In the genomic region with DNA sequence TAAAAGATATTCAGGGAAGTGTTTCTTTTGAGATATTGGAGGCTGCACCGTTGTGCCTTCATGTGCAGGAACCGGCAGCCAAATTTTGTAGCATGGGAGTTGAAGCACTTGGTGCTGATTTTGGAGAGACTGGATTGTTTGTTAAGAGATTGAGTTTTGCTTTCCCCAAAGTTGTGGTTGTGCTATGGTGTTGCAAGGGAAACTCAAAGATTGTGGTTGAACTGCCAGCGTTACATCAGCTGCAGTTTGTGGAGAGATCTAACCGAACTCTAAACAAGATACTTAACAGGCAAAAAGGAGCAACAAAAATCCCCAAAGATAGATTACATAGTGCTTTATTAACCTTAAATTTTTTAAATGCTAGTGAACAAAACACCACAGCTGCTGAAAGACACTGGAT, we compare ENCODE assay signal across 27 mouse cellular contexts. TPM values are rescaled to one million over a fixed set of nuclear protein-coding genes. Genes with fewer than 3 reads are reported as not detected.
DNase-seq lines count a peak whose midpoint lies in the region; ATAC-seq and TF ChIP-seq lines count a peak whose summit lies in the region.
"Had no signal": no experiment of that assay in that cellular context is flagged by ENCODE, and none has a peak within 500 bp of the region (broad histone marks: within the 10 kb centered on the region; RNA-seq: fewer than 3 reads in every experiment).

No protein-coding gene starts in this region.

- peak; percentile 88 for ATAC-seq in granulocyte monocyte progenitor cell, adult 5-6 weeks (replicated peaks; ENCODE audit: poor library complexity, severe bottlenecking)
- no peak for ATAC-seq in megakaryocyte-erythroid progenitor cell, adult 5-6 weeks (replicated peaks; ENCODE audit: low FRiP score, low TSS enrichment, poor library complexity, severe bottlenecking)
- ATAC-seq: forebrain, embryonic 14.5 days; forebrain, embryonic 16.5 days had no signal

- H3K4me3 ChIP-seq in kidney, adult 2 months (ENCODE audit: insufficient read depth, low read depth, low read length) = 0 out of 2 replicates have a peak overlapping the region, but pooled peaks have one; percentile 7
- H3K4me3 ChIP-seq: embryonic facial prominence, embryonic 13.5 days; embryonic facial prominence, embryonic 15.5 days; erythroblast, embryonic 14.5 days; forebrain, embryonic 10.5 days; forebrain, embryonic 12.5 days had no signal

- no peak for TF ChIP-seq CTCF in kidney, adult 2 months (conservative IDR thresholded peaks at IDR 0.05; ENCODE audit: insufficient read depth, insufficient read length, low read depth, low read length)

- no peaks in the 10 kb centered on the region for H3K27me3 ChIP-seq in kidney, adult 2 months (replicated peaks; ENCODE audit: control insufficient read depth, insufficient read depth, low read length)
- H3K27me3 ChIP-seq: embryonic facial prominence, embryonic 13.5 days; embryonic facial prominence, embryonic 15.5 days; forebrain, embryonic 12.5 days had no signal

- peak; percentile 5 for DNase-seq in kidney, adult 2 months
- no peak for DNase-seq in kidney, postnatal 10 days
- DNase-seq in 416B (ENCODE audit: low read depth) = peak; percentile 71
- DNase-seq in embryo, embryonic 11 days = no peak
- DNase-seq: adrenal gland, adult 2 months; adrenal gland, postnatal 10 days; adrenal gland, postnatal 25 days; cerebellum, adult 11 months; cerebellum, adult 18-20 months; cerebellum, adult 8-10 months; cerebellum, adult 9-11 months; cerebellum, postnatal 14 days; cerebellum, postnatal 36 days had no signal

- H3K36me3 ChIP-seq in kidney, adult 2 months (ENCODE audit: control insufficient read depth, insufficient read depth, low read length) = no peaks in the 10 kb centered on the region

- H3K27ac ChIP-seq in kidney, adult 2 months (ENCODE audit: insufficient read depth, low read depth, low read length) = 0 out of 2 replicates have a peak overlapping the region, but pooled peaks have one; percentile 45
- H3K27ac ChIP-seq: embryonic facial prominence, embryonic 13.5 days; embryonic facial prominence, embryonic 15.5 days; forebrain, embryonic 10.5 days; forebrain, embryonic 12.5 days had no signal

- TF ChIP-seq POLR2A in kidney, adult 2 months (IDR thresholded peaks at IDR 0.05; ENCODE audit: low read depth, low read length) = no peak

- WGBS in kidney, adult 2 months = 78% methylated on average over 4 of the region's 4 CpGs

- H3K4me1 ChIP-seq in kidney, adult 2 months (ENCODE audit: control insufficient read depth, insufficient read depth, low read length) = 0 out of 2 replicates have a peak, but pooled peaks cover 2% of the 10 kb centered on the region
- H3K4me1 ChIP-seq: embryonic facial prominence, embryonic 13.5 days; embryonic facial prominence, embryonic 15.5 days; forebrain, embryonic 10.5 days; forebrain, embryonic 12.5 days had no signal

RNA-seq across cellular contexts. Expression of a gene that starts 35.5 kb away (rescaled TPM):
- polyA plus RNA-seq in kidney, adult 2 months (2012; rRNA removed) = 3.7 and 5.4 TPM in 2 replicates
- total RNA-seq in granulocyte monocyte progenitor cell, adult 5-6 weeks (2014; fragmentation: Nextera tagmentation) = 26.0 and 30.7 TPM in 2 replicates
- 24.1 and 37.1 TPM in 2 replicates for total RNA-seq in granulocyte monocyte progenitor cell, adult 5-6 weeks (2017)
- total RNA-seq in megakaryocyte-erythroid progenitor cell, adult 5-6 weeks (2014; fragmentation: Nextera tagmentation) = 5.2 and 12.7 TPM in 2 replicates
- 12.6 and 14.8 TPM in 2 replicates for total RNA-seq in megakaryocyte-erythroid progenitor cell, adult 5-6 weeks (2017)

RNA-seq across cellular contexts. Expression of a gene that starts 41.2 kb away (rescaled TPM):
- polyA plus RNA-seq in kidney, adult 2 months (2012; rRNA removed) = 0.12 and 0.81 TPM in 2 replicates
- not detected in 2 replicates for total RNA-seq in granulocyte monocyte progenitor cell, adult 5-6 weeks (2014; fragmentation: Nextera tagmentation)
- not detected in 2 replicates for total RNA-seq in granulocyte monocyte progenitor cell, adult 5-6 weeks (2017)
- 0.85 TPM in 1 of 2 replicates, not detected in the other for total RNA-seq in megakaryocyte-erythroid progenitor cell, adult 5-6 weeks (2014; fragmentation: Nextera tagmentation)
- total RNA-seq in megakaryocyte-erythroid progenitor cell, adult 5-6 weeks (2017) = not detected in 2 replicates
- total RNA-seq: adrenal gland, adult 2 months; adrenal gland, postnatal 25 days; MEL had no signal
- polyA plus RNA-seq: adrenal gland, adult 2 months; brain, embryonic 14.5 days; C2C12; embryonic facial prominence, embryonic 11.5 days; embryonic facial prominence, embryonic 13.5 days; erythroblast, embryonic 14.5 days; forebrain, embryonic 10.5 days had no signal

RNA-seq across cellular contexts. Expression of a gene that starts 58.7 kb away (rescaled TPM):
- 0.12 and 0.19 TPM in 2 replicates for polyA plus RNA-seq in kidney, adult 2 months (2012; rRNA removed)
- 2.3 TPM in 1 of 2 replicates, not detected in the other for total RNA-seq in granulocyte monocyte progenitor cell, adult 5-6 weeks (2014; fragmentation: Nextera tagmentation)
- 1.9 and 2.4 TPM in 2 replicates for total RNA-seq in granulocyte monocyte progenitor cell, adult 5-6 weeks (2017)
- total RNA-seq in megakaryocyte-erythroid progenitor cell, adult 5-6 weeks (2014; fragmentation: Nextera tagmentation) = not detected in 2 replicates
- not detected in 2 replicates for total RNA-seq in megakaryocyte-erythroid progenitor cell, adult 5-6 weeks (2017)
- total RNA-seq: adrenal gland, adult 2 months; MEL had no signal
- polyA plus RNA-seq: adrenal gland, adult 2 months; C2C12; cortical plate, adult 2 months; forebrain, embryonic 12.5 days; forebrain, embryonic 14.5 days; forebrain, embryonic 16.5 days had no signal

Comparison
In these comparisons a context has a peak if more than half of its experiments do, and no peak if none do; other contexts are left out.
1. DNase-seq: peak in kidney, adult 2 months (single experiment) and 416B (single experiment); none in kidney, postnatal 10 days (single experiment) and embryo, embryonic 11 days (single experiment).